Mouse (Mus musculus) midbrain, embryonic 14.5 days (tissue): Measurements from ENCODE around the gene Abi3. TPM values are rescaled to one million over a fixed set of nuclear protein-coding genes. Genes with fewer than 3 reads are reported as not detected.

Source experiments
- ATAC-seq: fragments of 200-750 bp; cut with Nextera tagmentation; 2 replicates; pipeline ENCODE4 v1.8.0; 2017; ENCODE audit warnings: moderate number of reproducible peaks, moderate library complexity; ENCODE audit not compliant: low FRiP score, low TSS enrichment
- DNase-seq: peaks from one replicate; pipeline ENCODE4 v3.0.0-alpha.2; 2015
- H3K27ac ChIP-seq: fragments of 300-500 bp; sonication (generic); replicated peaks from 2 replicates; pipeline ENCODE4 v1.5.1; 2014; ENCODE audit warnings: mild to moderate bottlenecking, low read depth, low read length, moderate library complexity
- H3K27me3 ChIP-seq: fragments of 300-500 bp; sonication (generic); 2 replicates; pipeline ENCODE4 v1.6.1; 2014; ENCODE audit warnings: low read length, control low read depth, mixed read lengths; ENCODE audit not compliant: control insufficient read depth, insufficient read depth
- H3K36me3 ChIP-seq: fragments of 300-500 bp; sonication (generic); 2 replicates; pipeline ENCODE4 v1.6.1; 2014; ENCODE audit warnings: low read length, control low read depth; ENCODE audit not compliant: control insufficient read depth, insufficient read depth
- H3K4me1 ChIP-seq: fragments of 300-500 bp; sonication (generic); 2 replicates; pipeline ENCODE4 v1.6.1; 2014; ENCODE audit warnings: mild to moderate bottlenecking, antibody characterized with exemption, low read length, control low read depth; ENCODE audit not compliant: control insufficient read depth, insufficient read depth
- H3K4me2 ChIP-seq: fragments of 300-500 bp; sonication (generic); 2 replicates; pipeline ENCODE4 v1.6.1; 2014; ENCODE audit warnings: mild to moderate bottlenecking, low read length, moderate library complexity
- H3K4me3 ChIP-seq: fragments of 300-500 bp; sonication (generic); replicated peaks from 2 replicates; pipeline ENCODE4 v1.5.1; 2014; ENCODE audit warnings: low read depth, low read length
- H3K9ac ChIP-seq: fragments of 300-500 bp; sonication (generic); replicated peaks from 2 replicates; pipeline ENCODE4 v1.6.1; 2014; ENCODE audit warnings: mild to moderate bottlenecking, low read length, moderate library complexity
- H3K9me3 ChIP-seq: fragments of 300-500 bp; sonication (generic); 2 replicates; pipeline ENCODE4 v1.6.1; 2016; ENCODE audit warnings: low read length, control low read depth, mixed read lengths; ENCODE audit not compliant: control insufficient read depth
- WGBS: fragments of 180-500 bp; shearing (Covaris S2); extraction: QIAGEN DNeasy Blood & Tissue Kit; methylation state at CpG from one replicate; pipeline ENCODE4 v1.1.7; 2014; 5-methylcytosine and 5-hydroxymethylcytosine counted together
- polyA plus RNA-seq: library from polyadenylated mRNA; unstranded; fragments of >200 nt; fragmentation: Nextera tagmentation; extraction: Ambion mirVana; gene quantifications from 2 replicates; pipeline ENCODE4 v1.2.1, GENCODE M21; 2014

Abi3 gene
- polyA plus RNA-seq, 1 experiment from 2014 or later: 0.64 TPM

GRCm38 (mm10) chr11:95859468-95859855 lies 17.2 kb upstream of the Abi3 start:
- no peaks in the 10 kb centered on the region for H3K27me3 ChIP-seq
- H3K4me2 ChIP-seq: peak overlapping the region; percentile 70
- ATAC-seq (peak; percentile 71), DNase-seq (peak; percentile 83)
- peak overlapping the region; percentile 53 for H3K9ac ChIP-seq
- H3K4me1 ChIP-seq: peaks cover 6% of the 10 kb centered on the region; the same call in 1 of the 2 replicates
- under 1% methylated on average over 35 of the region's 35 CpGs for WGBS
- peak overlapping the region; percentile 73 for H3K27ac ChIP-seq
- peak overlapping the region; percentile 76 for H3K4me3 ChIP-seq
- no peaks in the 10 kb centered on the region for H3K9me3 ChIP-seq
- no peaks in the 10 kb centered on the region for H3K36me3 ChIP-seq

- peak; percentile 98 for ATAC-seq
- under 1% methylated on average over 58 of the region's 58 CpGs for WGBS
Measured at GRCm38 (mm10) chr11:95858528-95859467, 16.5 kb upstream of the Abi3 start.

GRCm38 (mm10) chr11:95857716-95858527 lies 15.6 kb upstream of the Abi3 start:
- Histone ChIP-seq H3K4me2 (peak overlapping the region; percentile 70), H3K36me3 (no peaks in the 10 kb centered on the region), H3K9me3 (no peaks in the 10 kb centered on the region), H3K4me3 (peak overlapping the region; percentile 76), H3K27me3 (no peaks in the 10 kb centered on the region), H3K27ac (peak overlapping the region; percentile 73), H3K9ac (peak overlapping the region; percentile 58), H3K4me1 (peaks cover 6% of the 10 kb centered on the region; the same call in 1 of the 2 replicates)
- 13% methylated on average over 21 of the region's 21 CpGs for WGBS
- ATAC-seq (no peak), DNase-seq (peak; percentile 75)

More at GRCm38 (mm10) chr11:95858528-95859467, 16.5 kb upstream of the Abi3 start:
- H3K27ac ChIP-seq: peak overlapping the region; percentile 73
- peak overlapping the region; percentile 70 for H3K4me2 ChIP-seq
- H3K4me1 ChIP-seq: peaks cover 6% of the 10 kb centered on the region; the same call in 1 of the 2 replicates
- no peaks in the 10 kb centered on the region for H3K27me3 ChIP-seq
- peak overlapping the region; percentile 76 for H3K4me3 ChIP-seq
- H3K36me3 ChIP-seq: no peaks in the 10 kb centered on the region
- no peaks in the 10 kb centered on the region for H3K9me3 ChIP-seq
- peak overlapping the region; percentile 58 for H3K9ac ChIP-seq
- peak; percentile 98 for DNase-seq

- WGBS: 78% methylated on average over 4 of the region's 4 CpGs
- Histone ChIP-seq H3K9me3 (no peaks in the 10 kb centered on the region), H3K4me3 (no peak overlapping the region), H3K36me3 (no peaks in the 10 kb centered on the region), H3K27ac (peak overlapping the region; percentile 3; the same call in 1 of the 2 replicates), H3K27me3 (no peaks in the 10 kb centered on the region), H3K4me2 (peak overlapping the region; percentile 70), H3K4me1 (peaks cover 6% of the 10 kb centered on the region; the same call in 1 of the 2 replicates), H3K9ac (no peak overlapping the region)
- ATAC-seq (no peak), DNase-seq (peak; percentile 49)
Measured at GRCm38 (mm10) chr11:95857306-95857705, 15.0 kb upstream of the Abi3 start.

- ATAC-seq (no peak), DNase-seq (no peak)
- H3K4me1 ChIP-seq: no peaks in the 10 kb centered on the region; the same call in 1 of the 2 replicates
- no peak overlapping the region for H3K9ac ChIP-seq
- H3K36me3 ChIP-seq: no peaks in the 10 kb centered on the region
- no peak overlapping the region for H3K27ac ChIP-seq
- no peak overlapping the region for H3K4me3 ChIP-seq
- no peaks in the 10 kb centered on the region for H3K9me3 ChIP-seq
- H3K4me2 ChIP-seq: no peak overlapping the region
- WGBS: 68% methylated on average over 5 of the region's 5 CpGs
- H3K27me3 ChIP-seq: no peaks in the 10 kb centered on the region
Measured at GRCm38 (mm10) chr11:95853684-95854083, 11.4 kb upstream of the Abi3 start.

GRCm38 (mm10) chr11:95850898-95851297 lies 8.6 kb upstream of the Abi3 start:
- H3K27ac ChIP-seq: no peak overlapping the region
- H3K27me3 ChIP-seq: no peaks in the 10 kb centered on the region
- H3K9me3 ChIP-seq: no peaks in the 10 kb centered on the region
- no peak for DNase-seq
- no peak overlapping the region for H3K4me2 ChIP-seq
- H3K9ac ChIP-seq: no peak overlapping the region
- H3K36me3 ChIP-seq: no peaks in the 10 kb centered on the region
- no peak for ATAC-seq
- no peaks in the 10 kb centered on the region for H3K4me1 ChIP-seq
- WGBS: 76% methylated on average over 2 of the region's 2 CpGs
- H3K4me3 ChIP-seq: no peak overlapping the region

GRCm38 (mm10) chr11:95844935-95845334 lies 2.7 kb upstream of the Abi3 start:
- no peak for DNase-seq

GRCm38 (mm10) chr11:95843421-95843950 lies 1.2 kb upstream of the Abi3 start:
- Histone ChIP-seq H3K9ac (no peak overlapping the region), H3K9me3 (no peaks in the 10 kb centered on the region), H3K4me3 (no peak overlapping the region), H3K27ac (no peak overlapping the region), H3K4me1 (0 out of 2 replicates have a peak, but pooled peaks cover 4% of the 10 kb centered on the region), H3K4me2 (no peak overlapping the region), H3K36me3 (no peaks in the 10 kb centered on the region), H3K27me3 (no peaks in the 10 kb centered on the region)
- 63% methylated on average over 6 of the region's 6 CpGs for WGBS
- ATAC-seq (no peak), DNase-seq (no peak)

More at GRCm38 (mm10) chr11:95844935-95845334, 2.7 kb upstream of the Abi3 start:
- Histone ChIP-seq H3K4me3 (no peak overlapping the region), H3K27me3 (no peaks in the 10 kb centered on the region), H3K9me3 (no peaks in the 10 kb centered on the region), H3K4me1 (0 out of 2 replicates have a peak, but pooled peaks cover 4% of the 10 kb centered on the region), H3K36me3 (no peaks in the 10 kb centered on the region), H3K9ac (no peak overlapping the region), H3K4me2 (no peak overlapping the region), H3K27ac (no peak overlapping the region)
- ATAC-seq: no peak
- 70% methylated on average over 4 of the region's 4 CpGs for WGBS
